Mouse (Mus musculus): Measurements from ENCODE around the gene Tjp1.

DNA sequence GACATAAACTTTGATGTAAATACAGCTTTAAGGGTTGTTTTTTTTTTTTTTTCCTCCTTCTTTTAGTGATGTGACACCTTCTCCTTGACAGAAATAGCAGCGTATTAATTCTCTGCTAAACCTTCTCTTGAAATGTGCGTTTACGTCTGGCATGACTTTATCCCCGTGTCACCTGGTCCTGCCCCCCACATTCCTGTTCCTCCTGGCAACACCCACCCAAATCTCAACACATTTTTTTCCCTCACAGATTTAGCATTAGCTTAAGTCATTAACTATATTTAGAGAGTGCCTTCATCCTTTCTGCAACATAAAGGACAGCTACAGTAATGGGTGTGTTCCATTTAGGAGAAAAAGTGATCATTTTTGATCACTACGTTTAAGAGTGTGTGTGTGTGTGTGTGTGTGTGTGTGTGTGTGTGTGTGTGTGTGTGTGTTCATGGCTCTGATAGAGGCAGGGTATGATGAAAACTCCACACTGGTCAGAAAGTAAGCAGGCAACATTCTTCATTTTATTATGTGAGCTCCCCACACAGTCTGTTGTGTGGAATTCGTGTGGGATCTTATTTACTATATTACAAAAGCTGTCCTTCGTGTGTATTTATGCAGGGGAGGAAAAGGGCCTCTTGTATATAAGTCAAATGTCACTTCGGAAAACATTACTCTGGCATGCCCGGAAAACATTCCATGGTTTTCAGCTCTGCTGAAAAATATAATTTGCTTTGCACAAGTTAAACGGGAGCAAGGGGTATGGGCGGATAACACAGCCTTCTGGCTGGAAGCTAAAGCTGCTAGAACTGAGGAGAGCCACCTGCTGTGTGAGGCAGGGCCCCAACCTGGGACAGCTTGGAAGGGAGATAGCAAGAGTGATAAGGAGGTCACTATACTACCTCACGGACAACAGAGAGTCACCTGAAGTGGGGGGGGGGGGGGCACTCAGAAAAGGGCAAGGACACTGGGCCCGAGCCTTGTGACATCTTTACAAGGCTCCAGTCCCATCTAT is 113.3 kb downstream of the Tjp1 start:
- TF ChIP-seq EP300 (IDR thresholded peaks at IDR 0.05; ENCODE audit: low read depth) (no peak), CTCF (IDR thresholded peaks at IDR 0.05; ENCODE audit: low read depth) (no peak)
